27 mouse cellular contexts compared by ENCODE assay signal in genomic region chr19:24677242-24677984, GRCm38 (mm10). TPM values are rescaled to one million over a fixed set of nuclear protein-coding genes. Genes with fewer than 3 reads are reported as not detected.
DNase-seq lines count a peak whose midpoint lies in the region; ATAC-seq and TF ChIP-seq lines count a peak whose summit lies in the region.
"Had no signal": no experiment of that assay in that cellular context is flagged by ENCODE, and none has a peak within 500 bp of the region (broad histone marks: within the 10 kb centered on the region; RNA-seq: fewer than 3 reads in every experiment).

No protein-coding gene starts in this region.

- WGBS in forebrain, embryonic 16.5 days = 71% methylated on average over 8 of the region's 8 CpGs
- 78% methylated on average over 8 of the region's 8 CpGs for WGBS in forebrain, embryonic 14.5 days
- 57% methylated on average over 8 of the region's 8 CpGs for WGBS in heart, embryonic 10.5 days
- 68% methylated on average over 8 of the region's 8 CpGs for WGBS in limb, embryonic 10.5 days

- H3K27me3 ChIP-seq in forebrain, embryonic 16.5 days (replicated peaks; ENCODE audit: control insufficient read depth, insufficient read depth, low read length) = no peaks in the 10 kb centered on the region
- H3K27me3 ChIP-seq in forebrain, embryonic 14.5 days (replicated peaks; ENCODE audit: control insufficient read depth, insufficient read depth, low read length) = no peaks in the 10 kb centered on the region
- no peaks in the 10 kb centered on the region for H3K27me3 ChIP-seq in heart, embryonic 10.5 days (ENCODE audit: insufficient read depth, poor library complexity, severe bottlenecking)
- no peaks in the 10 kb centered on the region for H3K27me3 ChIP-seq in limb, embryonic 10.5 days (ENCODE audit: low read depth, poor library complexity, severe bottlenecking)
- H3K27me3 ChIP-seq: CH12.LX; forebrain, embryonic 12.5 days; hindbrain, embryonic 13.5 days; limb, embryonic 13.5 days had no signal

- no peak overlapping the region for H3K4me3 ChIP-seq in forebrain, embryonic 16.5 days (replicated peaks; ENCODE audit: low read length)
- H3K4me3 ChIP-seq in forebrain, embryonic 14.5 days (ENCODE audit: low read depth, low read length) = no peak overlapping the region
- H3K4me3 ChIP-seq in heart, embryonic 10.5 days = no peak overlapping the region
- H3K4me3 ChIP-seq in limb, embryonic 10.5 days = no peak overlapping the region
- H3K4me3 ChIP-seq: erythroblast, embryonic 14.5 days; forebrain, embryonic 12.5 days; heart, adult 2 months; hindbrain, embryonic 13.5 days; limb, embryonic 13.5 days had no signal

- DNase-seq in forebrain, embryonic 14.5 days (ENCODE audit: low spot score) = no peak
- no peak for DNase-seq in heart, embryonic 10.5 days (ENCODE audit: low spot score)
- DNase-seq in heart, adult 9 months (ENCODE audit: low spot score in 2 of 2) = no peak
- DNase-seq in layer of hippocampus, adult 9-11 months = peak; percentile 35
- DNase-seq in layer of hippocampus, postnatal 25 days (ENCODE audit: extremely low spot score in 1 of 2, low spot score in 1 of 2) = no peak
- peak; percentile 38 for DNase-seq in brain, embryonic 14.5 days (ENCODE audit: low read depth)
- no peak for DNase-seq in limb, embryonic 10.5 days (ENCODE audit: low spot score)
- DNase-seq: adrenal gland, adult 8-10 months; cerebellum, adult 11-12 months; cerebellum, postnatal 14 days; gastrocnemius, postnatal 25 days; heart, postnatal 36 days; kidney, postnatal 25 days; lung, postnatal 36 days had no signal

- no peak overlapping the region for H3K27ac ChIP-seq in forebrain, embryonic 16.5 days (ENCODE audit: low read length)
- H3K27ac ChIP-seq in forebrain, embryonic 14.5 days (ENCODE audit: low read depth, low read length) = no peak overlapping the region
- 0 out of 2 replicates have a peak overlapping the region, but pooled peaks have one; percentile 44 for H3K27ac ChIP-seq in heart, embryonic 10.5 days
- H3K27ac ChIP-seq in limb, embryonic 10.5 days = no peak overlapping the region
- H3K27ac ChIP-seq: forebrain, embryonic 12.5 days; hindbrain, embryonic 13.5 days; limb, embryonic 13.5 days had no signal

- no peaks in the 10 kb centered on the region for H3K9me3 ChIP-seq in forebrain, embryonic 16.5 days (ENCODE audit: control insufficient read depth, low read length)
- H3K9me3 ChIP-seq in forebrain, embryonic 14.5 days (replicated peaks; ENCODE audit: control insufficient read depth, low read length) = no peaks in the 10 kb centered on the region
- H3K9me3 ChIP-seq in heart, embryonic 10.5 days = no peaks in the 10 kb centered on the region
- 0 out of 2 replicates have a peak, but pooled peaks cover 3% of the 10 kb centered on the region for H3K9me3 ChIP-seq in limb, embryonic 10.5 days (replicated peaks)
- H3K9me3 ChIP-seq: forebrain, embryonic 12.5 days; hindbrain, embryonic 13.5 days; limb, embryonic 13.5 days had no signal

- H3K9ac ChIP-seq in forebrain, embryonic 16.5 days (replicated peaks; ENCODE audit: low read depth, low read length) = no peak overlapping the region
- no peak overlapping the region for H3K9ac ChIP-seq in forebrain, embryonic 14.5 days (ENCODE audit: low read length)
- H3K9ac ChIP-seq: forebrain, embryonic 12.5 days; hindbrain, embryonic 13.5 days; limb, embryonic 13.5 days had no signal

- H3K4me1 ChIP-seq in forebrain, embryonic 16.5 days (replicated peaks; ENCODE audit: control insufficient read depth, insufficient read depth, low read length) = no peaks in the 10 kb centered on the region
- no peaks in the 10 kb centered on the region for H3K4me1 ChIP-seq in forebrain, embryonic 14.5 days (ENCODE audit: control insufficient read depth, insufficient read depth, low read length)
- H3K4me1 ChIP-seq in heart, embryonic 10.5 days = peaks cover 38% of the 10 kb centered on the region
- peaks cover 7% of the 10 kb centered on the region; the same call in 1 of the 2 replicates for H3K4me1 ChIP-seq in limb, embryonic 10.5 days
- H3K4me1 ChIP-seq: forebrain, embryonic 12.5 days; hindbrain, embryonic 13.5 days had no signal

- TF ChIP-seq CTCF in brain, embryonic 14.5 days (IDR thresholded peaks at IDR 0.05; ENCODE audit: borderline replicate concordance, extremely low read depth, insufficient read depth, insufficient read length) = no peak

- ATAC-seq in forebrain, embryonic 16.5 days = 0 out of 2 replicates have a peak, but pooled peaks have one; percentile 45
- no peak for ATAC-seq in forebrain, embryonic 14.5 days
- ATAC-seq: intestine, postnatal 0 days; midbrain, embryonic 16.5 days had no signal

- no peak overlapping the region for H3K4me2 ChIP-seq in forebrain, embryonic 16.5 days (ENCODE audit: low read length)
- no peak overlapping the region for H3K4me2 ChIP-seq in forebrain, embryonic 14.5 days (ENCODE audit: low read length)
- H3K4me2 ChIP-seq: forebrain, embryonic 12.5 days; hindbrain, embryonic 13.5 days; limb, embryonic 13.5 days; liver, embryonic 11.5 days; midbrain, embryonic 11.5 days had no signal

- no peak for TF ChIP-seq POLR2A in brain, embryonic 14.5 days (IDR thresholded peaks at IDR 0.05; ENCODE audit: borderline replicate concordance, extremely low read depth, insufficient read depth, insufficient read length, poor library complexity, severe bottlenecking)

- no peaks in the 10 kb centered on the region for H3K36me3 ChIP-seq in forebrain, embryonic 16.5 days (ENCODE audit: control insufficient read depth, insufficient read depth)
- no peaks in the 10 kb centered on the region for H3K36me3 ChIP-seq in forebrain, embryonic 14.5 days (ENCODE audit: control insufficient read depth, insufficient read depth, low read length)
- H3K36me3 ChIP-seq in heart, embryonic 10.5 days = peaks cover 5% of the 10 kb centered on the region; the same call in 1 of the 2 replicates
- H3K36me3 ChIP-seq in limb, embryonic 10.5 days = no peaks in the 10 kb centered on the region
- H3K36me3 ChIP-seq: forebrain, embryonic 12.5 days; hindbrain, embryonic 13.5 days; limb, embryonic 13.5 days had no signal

RNA-seq across cellular contexts. Expression of gene Tmem252, which starts 3.6 kb away (rescaled TPM):
- polyA plus RNA-seq in forebrain, embryonic 16.5 days (2015; fragmentation: Nextera tagmentation; extraction: Ambion mirVana) = 1.3 and 2.0 TPM in 2 replicates
- polyA plus RNA-seq in forebrain, embryonic 14.5 days (2014; fragmentation: Nextera tagmentation; extraction: Ambion mirVana) = 0.87 and 0.97 TPM in 2 replicates
- polyA plus RNA-seq in heart, embryonic 10.5 days (2016; fragmentation: Nextera tagmentation; extraction: Ambion mirVana) = 2.7 and 3.1 TPM in 2 replicates
- under 1 TPM; 0.35 to 0.49 TPM for total RNA-seq in layer of hippocampus, postnatal 25 days (2021)
- 0.49 and 0.74 TPM in 2 replicates for polyA plus RNA-seq in brain, embryonic 14.5 days (2012; rRNA removed)
- 0.28 and 0.51 TPM in 2 replicates for polyA plus RNA-seq in limb, embryonic 10.5 days (2016; fragmentation: Nextera tagmentation; extraction: Ambion mirVana)
- total RNA-seq: CH12.LX; megakaryocyte, adult 5-6 weeks; neutrophil, adult 5-6 weeks had no signal
- polyA plus RNA-seq: erythroblast, embryonic 14.5 days had no signal

Comparison
In these comparisons a context has a peak if more than half of its experiments do, and no peak if none do; other contexts are left out.
1. DNase-seq: peak in layer of hippocampus, adult 9-11 months (single experiment) and brain, embryonic 14.5 days (single experiment); none in forebrain, embryonic 14.5 days (single experiment), heart, embryonic 10.5 days (single experiment), heart, adult 9 months (0 of 2), layer of hippocampus, postnatal 25 days (0 of 2) and limb, embryonic 10.5 days (single experiment).